In genomic region chr13:20220414-20220813, GRCm38 (mm10) we compare ENCODE assay signal across 25 mouse cellular contexts.
"Had no signal": no experiment of that assay in that cellular context is flagged by ENCODE, and none has a peak within 500 bp of the region (broad histone marks: within the 10 kb centered on the region; RNA-seq: fewer than 3 reads in every experiment).

No protein-coding gene starts in this region.

- H3K27ac ChIP-seq: heart, adult 2 months; hindbrain, embryonic 10.5 days; hindbrain, embryonic 12.5 days; hindbrain, embryonic 14.5 days; intestine, embryonic 15.5 days; kidney, embryonic 15.5 days; kidney, postnatal 0 days; limb, embryonic 13.5 days; limb, embryonic 15.5 days; liver, embryonic 12.5 days had no signal

- H3K27me3 ChIP-seq: heart, embryonic 12.5 days; hindbrain, embryonic 12.5 days; intestine, embryonic 15.5 days; kidney, embryonic 15.5 days; limb, embryonic 13.5 days; limb, embryonic 15.5 days; liver, embryonic 12.5 days had no signal

- H3K36me3 ChIP-seq: heart, embryonic 12.5 days; hindbrain, embryonic 10.5 days; hindbrain, embryonic 12.5 days; intestine, embryonic 15.5 days; kidney, embryonic 15.5 days; limb, embryonic 13.5 days; limb, embryonic 15.5 days; liver, embryonic 12.5 days had no signal

- H3K4me3 ChIP-seq: heart, adult 2 months; heart, embryonic 12.5 days; hindbrain, embryonic 10.5 days; hindbrain, embryonic 12.5 days; intestine, embryonic 15.5 days; kidney, embryonic 15.5 days; limb, embryonic 13.5 days; limb, embryonic 15.5 days; liver, embryonic 12.5 days had no signal

- H3K4me1 ChIP-seq: hindbrain, embryonic 10.5 days; hindbrain, embryonic 12.5 days; intestine, embryonic 15.5 days; kidney, embryonic 15.5 days; limb, embryonic 13.5 days; limb, embryonic 15.5 days; liver, embryonic 12.5 days had no signal

- ATAC-seq: hindbrain, embryonic 16.5 days; inflammation-experienced regulatory T-cells, adult 6 months; intestine, embryonic 15.5 days; intestine, postnatal 0 days; liver, embryonic 12.5 days had no signal

- H3K9me3 ChIP-seq: heart, embryonic 12.5 days; hindbrain, embryonic 10.5 days; hindbrain, embryonic 12.5 days; intestine, embryonic 15.5 days; kidney, embryonic 15.5 days; limb, embryonic 13.5 days; limb, embryonic 15.5 days; liver, embryonic 12.5 days had no signal

- H3K9ac ChIP-seq: heart, embryonic 12.5 days; hindbrain, embryonic 12.5 days; hindbrain, embryonic 14.5 days; intestine, embryonic 15.5 days; kidney, embryonic 15.5 days; limb, embryonic 13.5 days; limb, embryonic 15.5 days; liver, embryonic 12.5 days had no signal

- H3K4me2 ChIP-seq: heart, embryonic 12.5 days; hindbrain, embryonic 12.5 days; hindbrain, embryonic 14.5 days; intestine, embryonic 15.5 days; kidney, embryonic 15.5 days; limb, embryonic 13.5 days; limb, embryonic 15.5 days; liver, embryonic 12.5 days had no signal

- DNase-seq: gastrocnemius, postnatal 14 days; gastrocnemius, postnatal 36 days; heart, adult 2 months; heart, postnatal 10 days; heart, postnatal 4 days; kidney, adult 18-20 months; kidney, adult 9 months; kidney, postnatal 14 days; kidney, postnatal 36 days; layer of hippocampus, adult 9-11 months; layer of hippocampus, postnatal 36 days; left cerebral cortex, postnatal 4 days had no signal
